Mouse (Mus musculus): ENCODE measurements at regions not wholly inside any gene's neighbourhood (a gene's known extent, or its start where the extent isn't known, plus 50 kb on each side); places are given as distances from the start of the nearest gene placed in this dataset.
"Not testable (repeated sequence)": the region's sequence is repeated elsewhere in the genome, so short reads cannot be mapped to it uniquely, and the experiment has no call there.

- 0 out of 2 replicates have a peak, but pooled peaks cover 1% of the 10 kb centered on the region for H3K9me3 ChIP-seq
- H3K27ac ChIP-seq: no peak overlapping the region
- H3K4me1 ChIP-seq: no peaks in the 10 kb centered on the region
- WGBS: 86% methylated on average over 5 of the region's 5 CpGs
- no peak overlapping the region for H3K4me3 ChIP-seq
- H3K27me3 ChIP-seq (ENCODE audit: insufficient read depth, poor library complexity, severe bottlenecking): no peaks in the 10 kb centered on the region
- no peak for DNase-seq (ENCODE audit: low spot score)
- no peaks in the 10 kb centered on the region for H3K36me3 ChIP-seq
Observed at GRCm38 (mm10) chr5:25639187-25639586, 66.4 kb downstream of the Xrcc2 start.

GRCm38 (mm10) chr5:25638097-25638496 lies 67.5 kb downstream of the Xrcc2 start:
- Histone ChIP-seq H3K4me1 (no peaks in the 10 kb centered on the region), H3K36me3 (no peaks in the 10 kb centered on the region), H3K9me3 (0 out of 2 replicates have a peak, but pooled peaks cover 3% of the 10 kb centered on the region), H3K27ac (no peak overlapping the region), H3K27me3 (ENCODE audit: insufficient read depth, poor library complexity, severe bottlenecking) (no peaks in the 10 kb centered on the region), H3K4me3 (no peak overlapping the region)
- no peak for DNase-seq (ENCODE audit: low spot score)

GRCm38 (mm10) chr5:25632861-25633535 lies 72.6 kb downstream of the Xrcc2 start:
- DNase-seq (ENCODE audit: low spot score): no peak
- 75% methylated on average over 5 of the region's 5 CpGs for WGBS
- Histone ChIP-seq H3K4me3 (no peak overlapping the region), H3K27me3 (ENCODE audit: insufficient read depth, poor library complexity, severe bottlenecking) (no peaks in the 10 kb centered on the region), H3K4me1 (no peaks in the 10 kb centered on the region), H3K27ac (no peak overlapping the region), H3K9me3 (0 out of 2 replicates have a peak, but pooled peaks cover 3% of the 10 kb centered on the region), H3K36me3 (no peaks in the 10 kb centered on the region)

GRCm38 (mm10) chr5:25629731-25630130 lies 75.9 kb downstream of the Xrcc2 start:
- 78% methylated on average over 4 of the region's 4 CpGs for WGBS
- H3K4me1 ChIP-seq: no peaks in the 10 kb centered on the region
- H3K36me3 ChIP-seq: no peaks in the 10 kb centered on the region
- H3K27me3 ChIP-seq (ENCODE audit: insufficient read depth, poor library complexity, severe bottlenecking): no peaks in the 10 kb centered on the region
- DNase-seq (ENCODE audit: low spot score): no peak
- H3K27ac ChIP-seq: no peak overlapping the region
- 0 out of 2 replicates have a peak, but pooled peaks cover 3% of the 10 kb centered on the region for H3K9me3 ChIP-seq
- no peak overlapping the region for H3K4me3 ChIP-seq

GRCm38 (mm10) chr5:25628504-25628903 lies 77.1 kb downstream of the Xrcc2 start:
- no peak overlapping the region for H3K4me3 ChIP-seq
- H3K27ac ChIP-seq: no peak overlapping the region
- WGBS: 80% methylated on average over 5 of the region's 5 CpGs
- no peak for DNase-seq (ENCODE audit: low spot score)
- no peaks in the 10 kb centered on the region for H3K9me3 ChIP-seq
- H3K27me3 ChIP-seq (ENCODE audit: insufficient read depth, poor library complexity, severe bottlenecking): no peaks in the 10 kb centered on the region
- H3K4me1 ChIP-seq: no peaks in the 10 kb centered on the region
- no peaks in the 10 kb centered on the region for H3K36me3 ChIP-seq

- Histone ChIP-seq H3K27ac (no peak overlapping the region), H3K9me3 (no peaks in the 10 kb centered on the region), H3K4me3 (no peak overlapping the region), H3K27me3 (ENCODE audit: insufficient read depth, poor library complexity, severe bottlenecking) (no peaks in the 10 kb centered on the region), H3K4me1 (no peaks in the 10 kb centered on the region), H3K36me3 (no peaks in the 10 kb centered on the region)
- DNase-seq (ENCODE audit: low spot score): no peak
- 81% methylated on average over 5 of the region's 5 CpGs for WGBS
Observed at GRCm38 (mm10) chr5:25627086-25627485, 78.5 kb downstream of the Xrcc2 start.

- Histone ChIP-seq H3K36me3 (no peaks in the 10 kb centered on the region), H3K4me3 (no peak overlapping the region), H3K27ac (no peak overlapping the region), H3K4me1 (no peaks in the 10 kb centered on the region), H3K27me3 (ENCODE audit: insufficient read depth, poor library complexity, severe bottlenecking) (no peaks in the 10 kb centered on the region), H3K9me3 (no peaks in the 10 kb centered on the region)
- DNase-seq (ENCODE audit: low spot score): no peak
- WGBS: 71% methylated on average over 1 of the region's 1 CpGs
Observed at GRCm38 (mm10) chr5:25624029-25624428, 81.6 kb downstream of the Xrcc2 start.

- Histone ChIP-seq H3K4me1 (no peaks in the 10 kb centered on the region), H3K27me3 (ENCODE audit: insufficient read depth, poor library complexity, severe bottlenecking) (no peaks in the 10 kb centered on the region), H3K4me3 (no peak overlapping the region), H3K27ac (no peak overlapping the region), H3K9me3 (no peaks in the 10 kb centered on the region), H3K36me3 (no peaks in the 10 kb centered on the region)
- DNase-seq (ENCODE audit: low spot score): no peak
- 71% methylated on average over 5 of the region's 5 CpGs for WGBS
Observed at GRCm38 (mm10) chr5:25619872-25620271, 85.8 kb downstream of the Xrcc2 start.

- WGBS: 79% methylated on average over 2 of the region's 2 CpGs
- H3K9me3 ChIP-seq; H3K27me3 ChIP-seq (ENCODE audit: insufficient read depth, poor library complexity, severe bottlenecking); H3K4me3 ChIP-seq; H3K36me3 ChIP-seq; DNase-seq (ENCODE audit: low spot score); H3K27ac ChIP-seq; H3K4me1 ChIP-seq: not testable (repeated sequence)
Observed at GRCm38 (mm10) chr5:25619337-25619736, 86.3 kb downstream of the Xrcc2 start.

GRCm38 (mm10) chr5:25614659-25615061 lies 91.0 kb downstream of the Xrcc2 start:
- Histone ChIP-seq H3K27me3 (ENCODE audit: insufficient read depth, poor library complexity, severe bottlenecking) (no peaks in the 10 kb centered on the region), H3K27ac (no peak overlapping the region), H3K36me3 (no peaks in the 10 kb centered on the region), H3K4me3 (no peak overlapping the region), H3K9me3 (no peaks in the 10 kb centered on the region), H3K4me1 (no peaks in the 10 kb centered on the region)
- 67% methylated on average over 4 of the region's 4 CpGs for WGBS
- DNase-seq (ENCODE audit: low spot score): no peak

- H3K4me1 ChIP-seq: no peaks in the 10 kb centered on the region
- H3K36me3 ChIP-seq: no peaks in the 10 kb centered on the region
- no peaks in the 10 kb centered on the region for H3K9me3 ChIP-seq
- H3K27ac ChIP-seq: no peak overlapping the region
- no peak overlapping the region for H3K4me3 ChIP-seq
- WGBS: 74% methylated on average over 8 of the region's 8 CpGs
- H3K27me3 ChIP-seq (ENCODE audit: insufficient read depth, poor library complexity, severe bottlenecking): no peaks in the 10 kb centered on the region
- DNase-seq (ENCODE audit: low spot score): no peak
Observed at GRCm38 (mm10) chr5:25613844-25614658, 91.6 kb downstream of the Xrcc2 start.

GRCm38 (mm10) chr5:25612036-25612705 lies 93.5 kb downstream of the Xrcc2 start:
- no peaks in the 10 kb centered on the region for H3K4me1 ChIP-seq
- 78% methylated on average over 9 of the region's 9 CpGs for WGBS

GRCm38 (mm10) chr5:25609911-25610310 lies 94.0 kb downstream of the Cct8l1 start:
- Histone ChIP-seq H3K36me3 (no peaks in the 10 kb centered on the region), H3K27me3 (ENCODE audit: insufficient read depth, poor library complexity, severe bottlenecking) (no peaks in the 10 kb centered on the region), H3K9me3 (no peaks in the 10 kb centered on the region), H3K4me1 (no peaks in the 10 kb centered on the region), H3K4me3 (no peak overlapping the region), H3K27ac (no peak overlapping the region)
- whole genome bisulfite sequencing: 34% methylated on average over 9 of the region's 9 CpGs
- DNase-seq (ENCODE audit: low spot score): no peak

More at GRCm38 (mm10) chr5:25612036-25612705, 93.5 kb downstream of the Xrcc2 start:
- H3K36me3 ChIP-seq: no peaks in the 10 kb centered on the region
- no peak overlapping the region for H3K4me3 ChIP-seq
- DNase-seq (ENCODE audit: low spot score): no peak
- no peak overlapping the region for H3K27ac ChIP-seq
- no peaks in the 10 kb centered on the region for H3K27me3 ChIP-seq (ENCODE audit: insufficient read depth, poor library complexity, severe bottlenecking)
- no peaks in the 10 kb centered on the region for H3K9me3 ChIP-seq

Measured in heart, embryonic 10.5 days (tissue).